Mouse (Mus musculus): ENCODE results near the gene Bcl2l1. TPM values are rescaled to one million over a fixed set of nuclear protein-coding genes. Genes with fewer than 3 reads are reported as not detected.

The Bcl2l1 gene
- total and polyA plus RNA-seq, 3 experiments, result 21.3 to 80.3 (median 34.5) TPM

GRCm38 (mm10) chr2:152777081-152777480 lies 54.4 kb downstream of the Bcl2l1 start:
- H3K79me2 ChIP-seq (replicated peaks; ENCODE audit: control insufficient read depth, extremely low read depth, insufficient read depth, poor library complexity, severe bottlenecking), result 0 out of 2 replicates have a peak, but pooled peaks cover 2% of the 10 kb centered on the region
- no peak overlapping the region for H3K4me2 ChIP-seq (ENCODE audit: insufficient read depth, low read depth, poor library complexity, severe bottlenecking)
- DNase-seq (ENCODE audit: extremely low read depth), result no peak
- H3K4me3 ChIP-seq (replicated peaks in 1 of 3; ENCODE audit: low read depth in 2 of 3, low read length in 2 of 3, poor library complexity in 1 of 3), result no peak overlapping the region
- dilution Hi-C loops (cut with MboI; ENCODE audit: extremely low pct_ligation_motif_present, extremely low pct_unique_long_range_greater_than_20kb, low sequenced_read_pairs), result no loop called here
- no peak overlapping the region for H3K27ac ChIP-seq (ENCODE audit: insufficient read depth, low read depth)
- in situ Hi-C loops (cut with MboI; ENCODE audit: low pct_ligation_motif_present, low pct_unique_long_range_greater_than_20kb, low sequenced_read_pairs), result no loop called here
- peaks cover 26 to 36% of the 10 kb centered on the region in 2 experiments for H3K36me3 ChIP-seq (replicated peaks in 1 of 2; ENCODE audit: control insufficient read depth in 1 of 2, insufficient read depth in 1 of 2, low read length in 1 of 2)
- TF ChIP-seq CHD2 (IDR thresholded peaks at IDR 0.05; ENCODE audit: low read length), result no peak
- TF ChIP-seq BHLHE40 (IDR thresholded peaks at IDR 0.05; ENCODE audit: low read depth, low read length), result no peak
- no peak for TF ChIP-seq IRF4 (IDR thresholded peaks at IDR 0.05; ENCODE audit: low read depth, low read length)
- H3K9ac ChIP-seq (ENCODE audit: insufficient read depth, low read depth), result no peak overlapping the region
- no peaks in the 10 kb centered on the region for H3K9me3 ChIP-seq (replicated peaks; ENCODE audit: low read length)
- H3K4me1 ChIP-seq (ENCODE audit: control insufficient read depth in 1 of 2, insufficient read depth in 2 of 2), result peaks cover 35 to 52% of the 10 kb centered on the region in 2 experiments
- H3K27me3 ChIP-seq (replicated peaks), result no peaks in the 10 kb centered on the region

GRCm38 (mm10) chr2:152776435-152776834 lies 55.1 kb downstream of the Bcl2l1 start:
- H3K79me2 ChIP-seq (replicated peaks; ENCODE audit: control insufficient read depth, extremely low read depth, insufficient read depth, poor library complexity, severe bottlenecking), result 0 out of 2 replicates have a peak, but pooled peaks cover 2% of the 10 kb centered on the region
- no peak overlapping the region for H3K4me2 ChIP-seq (ENCODE audit: insufficient read depth, low read depth, poor library complexity, severe bottlenecking)
- no peak overlapping the region for H3K4me3 ChIP-seq (replicated peaks in 1 of 3; ENCODE audit: low read depth in 2 of 3, low read length in 2 of 3, poor library complexity in 1 of 3)
- dilution Hi-C loops (cut with MboI; ENCODE audit: extremely low pct_ligation_motif_present, extremely low pct_unique_long_range_greater_than_20kb, low sequenced_read_pairs), result no loop called here
- H3K9ac ChIP-seq (ENCODE audit: insufficient read depth, low read depth), result no peak overlapping the region
- no peaks in the 10 kb centered on the region for H3K9me3 ChIP-seq (replicated peaks; ENCODE audit: low read length)
- H3K27me3 ChIP-seq (replicated peaks), result peaks cover 2% of the 10 kb centered on the region
- peaks cover 29 to 46% of the 10 kb centered on the region in 2 experiments for H3K4me1 ChIP-seq (ENCODE audit: control insufficient read depth in 1 of 2, insufficient read depth in 2 of 2)
- TF ChIP-seq PAX5 (IDR thresholded peaks at IDR 0.05; ENCODE audit: low read length), result no peak
- TF ChIP-seq POLR2A (IDR thresholded peaks at IDR 0.05; ENCODE audit: low read depth, low read length), result no peak
- no peak for TF ChIP-seq EP300 (IDR thresholded peaks at IDR 0.05; ENCODE audit: low read length)
- no peak for TF ChIP-seq ETS1 (conservative IDR thresholded peaks at IDR 0.05; ENCODE audit: low read depth, low read length)
- TF ChIP-seq CTCF (conservative IDR thresholded peaks at IDR 0.05 in 1 of 2, IDR thresholded peaks at IDR 0.05 in 1 of 2; ENCODE audit: low read depth in 2 of 2, low read length in 2 of 2), result no peak
- TF ChIP-seq POLR2AphosphoS2 (IDR thresholded peaks at IDR 0.05; ENCODE audit: low read depth, low read length), result no peak
- TF ChIP-seq MAX (IDR thresholded peaks at IDR 0.05; ENCODE audit: low read length), result no peak
- no peak for TF ChIP-seq KAT2A (IDR thresholded peaks at IDR 0.05; ENCODE audit: insufficient replicate concordance, low read length)
- no peak for TF ChIP-seq ELF1 (IDR thresholded peaks at IDR 0.05; ENCODE audit: low read depth, low read length)
- no peak for TF ChIP-seq HCFC1 (IDR thresholded peaks at IDR 0.05; ENCODE audit: low read depth, low read length)
- TF ChIP-seq MAZ (IDR thresholded peaks at IDR 0.05; ENCODE audit: low read depth, low read length), result no peak
- TF ChIP-seq JUND (conservative IDR thresholded peaks at IDR 0.05; ENCODE audit: low read depth, low read length), result no peak
- no peak for TF ChIP-seq BHLHE40 (IDR thresholded peaks at IDR 0.05; ENCODE audit: low read depth, low read length)
- TF ChIP-seq NRF1 (IDR thresholded peaks at IDR 0.05; ENCODE audit: low read depth, low read length), result no peak
- TF ChIP-seq ZC3H11A (IDR thresholded peaks at IDR 0.05; ENCODE audit: low read depth, low read length), result no peak
- TF ChIP-seq RAD21 (IDR thresholded peaks at IDR 0.05; ENCODE audit: low read depth, low read length), result no peak
- TF ChIP-seq CHD2 (IDR thresholded peaks at IDR 0.05; ENCODE audit: low read length), result no peak
- TF ChIP-seq SIN3A (IDR thresholded peaks at IDR 0.05; ENCODE audit: low read length), result no peak
- in situ Hi-C loops (cut with MboI; ENCODE audit: low pct_ligation_motif_present, low pct_unique_long_range_greater_than_20kb, low sequenced_read_pairs), result no loop called here
- DNase-seq (ENCODE audit: extremely low read depth), result no peak
- H3K27ac ChIP-seq (ENCODE audit: insufficient read depth, low read depth), result no peak overlapping the region
- H3K36me3 ChIP-seq (replicated peaks in 1 of 2; ENCODE audit: control insufficient read depth in 1 of 2, insufficient read depth in 1 of 2, low read length in 1 of 2), result peaks cover 20 to 29% of the 10 kb centered on the region in 2 experiments

Measured in CH12.LX (cell line).